Mouse (Mus musculus) cerebellum, postnatal 10 days (tissue): Measurements from ENCODE around the gene Hepacam.

Experiments used
- DNase-seq, 2 experiments: peaks; one replicate each; pipeline ENCODE4 v3.0.0; 2021; ENCODE audit warnings: mixed read lengths in 2 of 2

Gene Hepacam

DNA sequence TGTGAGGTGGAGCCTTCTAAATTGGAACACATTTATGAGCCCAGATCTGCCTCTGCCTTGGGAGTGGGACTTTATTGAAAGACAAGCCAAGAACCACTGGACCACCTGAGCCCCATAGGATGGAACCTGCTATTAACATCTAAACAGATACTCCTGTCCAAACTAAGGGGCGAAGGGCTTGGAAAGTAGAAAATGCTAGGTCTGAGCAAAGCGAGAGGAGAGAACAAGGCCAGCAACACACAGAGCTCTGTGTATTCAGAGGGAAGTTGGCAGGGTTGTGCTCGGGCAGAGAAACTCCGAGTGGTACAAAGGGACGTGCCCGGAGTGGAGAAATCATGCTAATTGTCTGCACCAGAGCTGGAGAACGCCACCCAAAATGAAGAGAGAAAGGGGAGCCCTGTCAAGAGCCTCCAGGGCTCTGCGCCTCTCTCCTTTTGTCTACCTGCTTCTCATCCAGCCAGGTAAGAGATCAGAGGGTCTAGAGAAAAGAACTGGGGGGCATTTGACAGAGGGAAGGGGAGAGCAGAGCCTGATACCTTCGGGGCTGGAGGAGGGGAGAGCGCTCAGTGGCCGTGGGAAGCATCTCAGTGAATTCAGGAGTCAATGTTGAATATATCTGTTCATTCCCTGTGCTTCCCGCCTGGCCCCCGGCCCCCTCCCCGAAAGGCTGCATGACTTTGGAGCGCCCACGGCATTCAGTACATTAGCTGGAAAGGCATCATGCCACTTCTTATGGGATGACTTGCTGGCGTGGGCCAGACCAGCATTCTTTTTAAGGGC is at the start of gene Hepacam:
TSS of gene Hepacam (plus strand) at position 51 of the 780 bp plus-strand sequence.
- DNase-seq: peak; percentile 15 to 28

GRCm38 (mm10) chr9:37329456-37329855 is 37.7 kb upstream of the Hepacam start:
- peak in 1 of 2 experiments; percentile 25 for DNase-seq

- no peak for DNase-seq
Measured at GRCm38 (mm10) chr9:37345406-37345805, 21.7 kb upstream of the Hepacam start.

- DNase-seq: peak; percentile 20 to 35
Measured at GRCm38 (mm10) chr9:37347184-37347987, 19.8 kb upstream of the Hepacam start.

DNA sequence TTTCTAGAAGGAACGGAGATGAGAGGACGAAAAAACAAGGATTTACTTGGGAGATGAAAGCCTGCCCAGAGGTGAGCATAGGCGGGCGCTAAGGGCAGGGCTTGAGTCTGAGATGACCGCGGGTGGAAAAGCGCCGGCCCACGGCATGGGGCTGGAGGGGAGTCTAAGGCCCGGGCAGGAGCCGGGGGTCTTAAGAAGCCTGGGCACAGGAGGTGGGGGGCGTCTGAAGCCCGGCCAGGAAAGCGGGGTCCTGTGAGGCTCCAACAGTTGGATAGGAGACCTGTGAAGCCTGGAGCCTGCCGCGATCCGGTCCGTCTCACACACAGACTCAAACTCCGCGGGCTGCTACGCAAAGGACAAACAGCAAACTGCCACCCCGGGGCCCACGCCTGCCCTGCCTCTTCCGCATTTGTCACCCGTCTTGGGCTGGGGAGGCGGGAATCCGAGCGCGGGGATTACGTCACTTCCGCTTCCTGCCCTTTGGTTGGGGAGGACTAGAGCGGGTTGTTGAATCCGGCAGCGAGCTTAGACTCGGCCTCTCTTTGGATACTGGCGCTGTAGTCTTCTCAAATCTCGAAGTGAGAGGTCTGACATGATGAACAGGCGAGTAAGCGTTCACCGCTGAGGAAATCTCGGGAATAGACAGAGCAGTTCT is 19.0 kb upstream of the Hepacam start, which contains the start of gene Ccdc15:
TSS of gene Ccdc15 (minus strand) at position 445 of the 655 bp plus-strand sequence.
- DNase-seq: peak; percentile 99

- DNase-seq: no peak
Measured at GRCm38 (mm10) chr9:37349050-37349449, 18.1 kb upstream of the Hepacam start.

GRCm38 (mm10) chr9:37351266-37351665 is 15.9 kb upstream of the Hepacam start:
- DNase-seq: peak in 1 of 2 experiments; percentile 16

DNA sequence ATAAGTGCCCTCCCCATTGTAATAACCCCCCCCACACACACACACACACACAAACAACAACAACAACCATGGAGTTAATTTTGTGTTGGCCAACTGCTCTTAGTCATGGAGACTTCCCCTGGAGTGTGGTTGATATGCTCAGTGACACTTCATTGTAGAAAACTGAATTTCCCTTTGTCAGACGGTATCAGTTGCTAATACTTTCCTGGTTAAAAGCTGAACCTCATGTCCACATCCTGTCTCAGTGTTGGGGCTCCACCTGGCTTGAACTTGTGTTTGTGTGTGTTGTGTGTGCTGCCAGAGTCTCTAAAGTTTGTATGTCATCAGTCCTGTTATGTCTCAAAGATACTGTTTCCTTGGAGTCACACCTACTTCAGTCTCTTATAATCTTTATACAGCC is 12.7 kb upstream of the Hepacam start:
- no peak for DNase-seq

- peak; percentile 20 to 48 for DNase-seq
Measured at GRCm38 (mm10) chr9:37358713-37359330, 8.3 kb upstream of the Hepacam start.

GRCm38 (mm10) chr9:37359331-37360220 is 7.6 kb upstream of the Hepacam start:
- DNase-seq: peak; percentile 3 to 22

GRCm38 (mm10) chr9:37362084-37362483 is 5.1 kb upstream of the Hepacam start:
- no peak for DNase-seq

- no peak for DNase-seq
Measured at GRCm38 (mm10) chr9:37362881-37363280, 4.3 kb upstream of the Hepacam start.

- no peak for DNase-seq
Measured at GRCm38 (mm10) chr9:37363551-37363950, 3.6 kb upstream of the Hepacam start.

GRCm38 (mm10) chr9:37364392-37364791 is 2.8 kb upstream of the Hepacam start:
- DNase-seq: no peak

DNA sequence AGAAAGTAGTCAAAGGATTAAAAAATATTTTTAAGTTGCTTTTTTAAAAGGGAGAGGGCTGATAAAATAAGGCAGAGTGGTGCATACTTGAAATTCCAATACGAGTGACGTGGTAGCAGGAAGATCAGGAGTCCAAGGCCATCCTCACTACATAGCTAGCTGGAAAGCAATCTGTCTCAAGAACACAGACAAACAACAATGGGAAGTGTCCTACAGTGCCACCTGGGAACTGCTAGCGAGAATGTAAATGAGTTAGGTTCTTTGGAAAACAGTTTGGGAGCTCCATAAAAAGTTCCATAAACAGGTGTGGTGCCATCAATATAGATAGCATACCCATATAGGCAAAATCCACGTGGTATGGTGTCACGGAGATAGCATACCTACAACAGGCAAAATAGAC is 1.4 kb upstream of the Hepacam start:
- no peak for DNase-seq

GRCm38 (mm10) chr9:37368081-37368830 is 1.1 kb downstream of the Hepacam start:
- DNase-seq: no peak

- no peak for DNase-seq
Measured at GRCm38 (mm10) chr9:37368860-37369259, 1.7 kb downstream of the Hepacam start.

- no peak for DNase-seq
Measured at GRCm38 (mm10) chr9:37371232-37371801, 4.2 kb downstream of the Hepacam start.

- no peak for DNase-seq
Measured at GRCm38 (mm10) chr9:37375718-37376117, 8.6 kb downstream of the Hepacam start.

GRCm38 (mm10) chr9:37383161-37383560 is 16.0 kb downstream of the Hepacam start:
- DNase-seq: no peak
